Mouse (Mus musculus): Measurements from ENCODE around the gene Gpr35. TPM values are rescaled to one million over a fixed set of nuclear protein-coding genes. Genes with fewer than 3 reads are reported as not detected.
"Not testable (repeated sequence)": the region's sequence is repeated elsewhere in the genome, so short reads cannot be mapped to it uniquely, and the experiment has no call there.

Gene Gpr35
- polyA plus RNA-seq, 1 experiment from 2014 or later, result 16.1 TPM

DNA sequence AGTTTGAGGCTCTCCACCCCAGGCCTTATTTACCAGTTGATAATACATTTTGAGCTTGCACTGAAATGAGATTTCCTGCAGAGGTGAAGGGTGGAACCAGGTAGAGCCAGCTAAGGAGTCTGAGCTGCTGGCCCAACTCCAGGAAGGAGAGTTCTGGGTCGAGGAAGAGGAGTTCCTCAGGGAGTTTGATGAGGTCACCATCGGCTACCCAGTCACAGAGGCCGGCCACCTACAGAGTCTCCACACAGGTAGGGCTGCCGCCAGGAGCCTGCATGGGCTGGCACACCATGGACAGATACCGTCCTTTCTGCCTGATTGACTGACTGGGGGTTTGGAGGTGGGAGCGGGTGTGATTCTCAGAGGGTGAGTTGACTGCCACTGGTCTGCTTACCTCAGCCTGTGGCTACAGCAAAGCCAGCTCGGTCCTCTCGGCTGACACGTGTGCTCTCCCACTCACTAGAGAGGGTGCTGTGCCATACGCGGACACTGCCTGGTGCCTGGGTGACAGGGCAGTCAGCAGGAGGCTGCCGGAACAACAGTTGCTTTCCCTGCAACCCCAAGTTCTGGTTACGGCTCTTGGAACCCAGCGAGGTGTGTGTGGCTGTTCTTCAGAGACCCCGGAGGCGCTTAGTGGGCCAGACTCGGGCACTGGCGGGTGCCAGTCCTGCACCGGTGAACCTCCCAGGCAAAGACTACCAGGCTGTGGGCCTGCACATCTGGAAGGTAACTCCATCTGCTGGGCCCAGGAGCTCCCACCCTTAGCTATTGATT is 7.3 kb upstream of the Gpr35 start:
- H3K27ac ChIP-seq, result no peak overlapping the region
- no peaks in the 10 kb centered on the region for H3K79me2 ChIP-seq (ENCODE audit: inconsistent target)
- peaks cover 75% of the 10 kb centered on the region for H3K36me3 ChIP-seq (ENCODE audit: inconsistent target)
- H3K4me3 ChIP-seq (ENCODE audit: inconsistent target), result no peak overlapping the region
- WGBS (ENCODE audit: missing documents), result 90% methylated on average over 19 of the region's 19 CpGs

DNA sequence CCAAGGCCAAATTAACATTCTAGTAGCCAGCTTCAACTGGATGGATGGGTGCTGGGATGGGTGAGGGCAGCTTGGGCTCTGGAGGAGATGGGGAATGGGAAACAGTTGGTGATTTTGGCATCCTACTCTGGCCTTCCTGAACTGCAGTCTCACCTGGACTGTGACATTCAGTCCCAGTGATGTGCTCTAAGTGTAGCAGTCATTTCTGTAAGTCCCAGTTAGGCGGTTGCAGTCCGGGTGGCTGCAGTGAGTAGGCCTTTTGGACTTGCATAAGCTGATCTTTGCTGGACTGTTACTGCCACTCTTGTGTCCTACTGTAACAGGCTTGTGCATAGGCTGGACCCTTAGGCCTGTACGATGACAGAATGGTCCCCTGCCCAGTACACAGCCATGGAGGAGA is 2.7 kb upstream of the Gpr35 start:
- WGBS (ENCODE audit: missing documents), result 96% methylated on average over 3 of the region's 3 CpGs
- H3K27ac ChIP-seq, result no peak overlapping the region
- peaks cover 42% of the 10 kb centered on the region for H3K36me3 ChIP-seq (ENCODE audit: inconsistent target)

DNA sequence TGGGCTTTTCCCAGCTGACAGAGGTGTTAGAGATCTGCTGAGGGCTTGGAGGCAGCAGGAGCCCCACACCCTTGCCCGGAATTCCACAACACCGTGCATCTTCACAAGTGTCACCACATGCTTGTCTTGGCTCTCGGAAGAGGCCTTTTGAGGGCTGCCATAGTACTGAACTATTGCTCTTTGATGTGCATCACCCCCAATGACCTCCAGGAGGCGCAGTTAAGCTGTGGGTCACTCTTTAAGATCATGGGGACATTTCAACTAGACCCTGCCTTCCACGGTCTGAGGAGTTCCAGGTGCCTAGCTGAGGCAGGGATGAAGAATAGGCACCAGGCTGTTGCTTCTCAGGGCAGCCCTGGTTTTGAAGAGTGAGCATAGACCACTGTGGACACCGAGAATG is 1.2 kb upstream of the Gpr35 start:
- 71% methylated on average over 6 of the region's 6 CpGs for WGBS (ENCODE audit: missing documents)
- Histone ChIP-seq H3K4me3 (ENCODE audit: inconsistent target) (no peak overlapping the region), H3K79me2 (ENCODE audit: inconsistent target) (no peaks in the 10 kb centered on the region), H3K36me3 (ENCODE audit: inconsistent target) (peaks cover 28% of the 10 kb centered on the region), H3K27ac (no peak overlapping the region)

More for the DNA sequence above, 2.7 kb upstream of the Gpr35 start:
- Histone ChIP-seq H3K79me2 (ENCODE audit: inconsistent target) (no peaks in the 10 kb centered on the region), H3K4me3 (ENCODE audit: inconsistent target) (no peak overlapping the region)

DNA sequence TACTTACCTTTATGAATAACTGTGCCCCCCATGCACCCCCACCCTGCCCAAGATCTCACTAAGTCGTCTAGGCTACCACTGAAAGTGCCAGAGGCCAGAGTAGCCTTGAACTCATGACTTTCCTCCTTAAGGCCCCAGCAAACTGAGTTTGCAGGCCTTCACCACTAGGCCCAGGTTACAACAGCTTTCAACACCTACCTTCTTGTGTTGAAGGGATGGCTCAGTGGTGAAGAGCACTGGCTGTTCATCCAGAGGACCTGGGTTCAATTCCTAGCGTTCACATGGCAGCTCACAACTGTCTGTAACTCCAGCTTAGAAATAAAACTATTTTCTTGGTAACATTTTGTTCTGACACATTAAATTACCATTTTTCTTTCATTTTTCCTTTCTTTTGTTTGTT is 3.0 kb downstream of the Gpr35 start:
- H3K27ac ChIP-seq, result no peak overlapping the region
- WGBS (ENCODE audit: missing documents), result 95% methylated on average over 2 of the region's 2 CpGs
- H3K4me3 ChIP-seq (ENCODE audit: inconsistent target), result no peak overlapping the region
- no peaks in the 10 kb centered on the region for H3K36me3 ChIP-seq (ENCODE audit: inconsistent target)
- H3K79me2 ChIP-seq (ENCODE audit: inconsistent target), result no peaks in the 10 kb centered on the region

DNA sequence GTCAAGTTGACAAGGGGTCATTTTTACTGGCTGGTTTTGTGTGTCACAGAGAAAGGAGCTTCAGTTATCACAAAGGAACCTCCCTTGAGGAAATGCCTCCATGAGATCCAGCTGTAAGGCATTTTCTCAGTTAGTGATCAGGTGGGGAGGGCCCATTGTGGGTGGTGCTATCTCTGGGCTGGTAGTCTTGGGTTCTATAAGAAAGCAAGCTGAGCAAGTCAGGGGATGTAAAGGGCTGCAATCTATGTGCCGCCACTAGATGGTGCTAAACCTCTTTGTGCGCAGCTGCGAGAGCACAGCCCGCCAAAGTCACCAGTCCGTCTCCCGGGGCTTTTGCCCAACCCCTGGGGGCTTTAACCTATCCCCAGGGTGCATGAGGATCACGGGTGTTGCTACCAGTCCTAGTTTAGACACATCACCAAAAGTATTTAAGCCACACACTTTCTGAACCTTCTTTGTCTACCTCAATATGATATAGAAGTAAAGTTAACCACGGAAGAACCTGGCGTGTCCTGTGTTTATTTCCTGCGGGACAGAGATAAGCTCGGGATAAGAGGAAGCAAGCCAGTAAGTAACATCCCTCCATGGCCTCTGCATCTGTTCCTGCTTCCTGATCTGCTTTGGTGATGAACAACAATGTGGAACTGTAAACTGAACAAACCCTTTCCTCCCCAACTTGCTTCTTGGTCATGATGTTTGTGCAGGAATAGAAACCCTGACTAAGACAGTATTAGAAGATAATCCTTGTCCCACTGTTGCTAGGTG is 6.1 kb downstream of the Gpr35 start:
- H3K36me3 ChIP-seq (ENCODE audit: inconsistent target); H3K4me3 ChIP-seq (ENCODE audit: inconsistent target); H3K79me2 ChIP-seq (ENCODE audit: inconsistent target); H3K27ac ChIP-seq: not testable (repeated sequence)
- WGBS (ENCODE audit: missing documents), result 2% methylated on average over 11 of the region's 11 CpGs

DNA sequence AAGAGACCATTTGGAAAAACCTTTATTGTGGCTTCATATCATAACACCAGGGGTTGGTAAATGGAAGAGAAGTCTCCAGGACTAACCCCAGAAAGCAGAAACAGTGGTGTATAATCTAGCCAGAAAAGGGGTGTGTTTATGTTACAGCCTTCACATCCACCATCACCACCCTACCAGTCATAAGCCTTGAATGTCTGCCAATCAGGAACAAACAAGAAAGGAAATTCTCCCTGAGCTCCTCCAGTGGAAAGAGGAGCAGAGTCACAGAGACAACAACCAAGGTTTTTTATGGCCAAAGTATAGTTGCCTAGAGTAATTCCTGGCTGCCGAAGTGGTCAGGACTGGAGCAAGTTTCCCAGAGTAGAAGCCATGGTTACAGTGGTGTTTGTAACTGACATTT is 8.3 kb downstream of the Gpr35 start:
- Histone ChIP-seq H3K79me2 (ENCODE audit: inconsistent target) (no peaks in the 10 kb centered on the region), H3K36me3 (ENCODE audit: inconsistent target) (no peaks in the 10 kb centered on the region), H3K27ac (no peak overlapping the region), H3K4me3 (ENCODE audit: inconsistent target) (no peak overlapping the region)
- 94% methylated on average over 1 of the region's 1 CpGs for WGBS (ENCODE audit: missing documents)

DNA sequence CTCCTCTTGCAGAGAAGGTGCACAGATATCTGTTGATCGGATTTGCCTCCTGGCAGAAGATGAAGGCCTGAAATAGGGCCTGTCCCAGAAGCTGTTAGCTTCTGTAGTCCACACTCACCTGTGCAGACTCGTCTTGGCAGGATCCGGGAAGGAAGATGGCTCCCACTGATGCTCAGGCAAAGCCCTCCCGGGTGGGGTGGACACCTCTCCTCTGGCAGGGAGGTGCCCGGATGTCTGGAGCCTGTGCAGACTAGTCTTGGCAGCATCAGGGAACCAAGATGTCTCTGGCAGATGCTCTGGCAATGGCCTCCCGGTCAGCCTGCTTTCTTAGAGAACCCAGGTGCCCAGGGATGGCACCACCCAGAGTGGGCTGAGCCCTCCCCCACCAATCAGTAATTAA is 20.1 kb downstream of the Gpr35 start:
- WGBS (ENCODE audit: missing documents), result 86% methylated on average over 6 of the region's 6 CpGs
- H3K27ac ChIP-seq; H3K79me2 ChIP-seq (ENCODE audit: inconsistent target); H3K36me3 ChIP-seq (ENCODE audit: inconsistent target); H3K4me3 ChIP-seq (ENCODE audit: inconsistent target): not testable (repeated sequence)

DNA sequence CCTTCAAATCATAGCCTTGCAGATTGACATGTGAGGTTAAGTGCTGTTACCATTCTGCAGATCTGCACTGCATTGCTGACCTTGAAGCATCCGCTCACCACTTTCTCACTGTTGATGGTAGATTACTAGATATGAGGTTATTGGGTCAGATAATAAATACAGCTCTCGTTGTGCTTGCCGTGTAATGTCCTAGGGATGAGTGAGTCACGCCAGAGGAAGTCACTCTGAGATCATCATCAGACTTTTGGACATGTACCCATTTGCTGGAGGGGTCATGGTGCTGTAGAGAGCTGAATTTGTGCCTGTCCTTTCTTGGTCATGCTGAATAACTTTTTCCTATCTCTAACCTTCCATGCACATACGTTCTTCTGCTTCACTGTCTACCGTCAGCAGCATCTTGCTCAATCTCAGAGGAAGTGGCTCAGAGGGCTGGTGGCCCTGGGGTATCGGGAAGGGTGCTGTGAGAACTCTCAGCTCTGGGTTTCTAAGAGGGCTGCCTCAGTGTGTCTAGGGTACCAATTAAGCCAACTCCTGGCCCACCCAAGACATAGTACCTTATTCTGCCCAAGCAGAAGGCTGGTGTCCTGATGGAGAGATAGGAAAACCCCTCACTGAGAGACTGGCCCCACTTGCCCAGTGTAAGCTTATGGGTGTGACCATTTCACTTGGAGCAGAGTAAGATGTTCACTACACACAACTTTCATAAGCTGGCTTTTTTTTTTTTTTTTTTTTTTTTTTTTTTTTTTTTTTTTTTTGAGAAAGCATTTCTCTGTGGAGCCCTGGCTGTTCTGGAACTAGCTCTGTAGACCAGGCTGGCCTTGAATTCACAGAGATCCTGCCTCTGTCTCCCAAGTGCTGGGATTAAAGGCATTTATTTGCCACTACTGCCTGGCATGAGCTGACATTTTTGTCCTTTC is 21.5 kb downstream of the Gpr35 start:
- no peaks in the 10 kb centered on the region for H3K36me3 ChIP-seq (ENCODE audit: inconsistent target)
- no peak overlapping the region for H3K4me3 ChIP-seq (ENCODE audit: inconsistent target)
- H3K27ac ChIP-seq, result peak overlapping the region; percentile 87
- 23% methylated on average over 7 of the region's 7 CpGs for WGBS (ENCODE audit: missing documents)
- no peaks in the 10 kb centered on the region for H3K79me2 ChIP-seq (ENCODE audit: inconsistent target)

DNA sequence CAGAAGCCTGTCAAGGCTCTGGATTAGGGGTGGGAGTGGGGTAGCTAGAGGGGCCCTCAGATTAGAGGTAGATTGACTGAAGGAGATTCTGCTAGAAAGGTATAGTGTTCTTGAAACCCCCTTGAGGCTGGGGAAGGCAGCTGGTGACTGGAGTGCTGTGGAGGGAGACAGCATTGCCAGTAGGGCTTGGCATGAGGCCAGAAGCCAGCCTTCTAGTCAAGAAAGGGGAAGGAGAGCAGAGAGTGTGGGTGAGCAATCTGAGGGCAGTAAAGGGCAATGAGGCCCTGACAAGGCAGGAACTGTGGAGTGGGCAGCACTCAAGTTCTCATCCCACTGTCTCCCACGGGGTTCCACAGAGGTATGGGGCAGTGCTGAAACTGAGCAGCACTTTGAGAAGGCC is 22.2 kb downstream of the Gpr35 start:
- Histone ChIP-seq H3K36me3 (ENCODE audit: inconsistent target) (no peaks in the 10 kb centered on the region), H3K4me3 (ENCODE audit: inconsistent target) (no peak overlapping the region), H3K27ac (peak overlapping the region; percentile 87), H3K79me2 (ENCODE audit: inconsistent target) (no peaks in the 10 kb centered on the region)
- 0% methylated on average over 1 of the region's 1 CpGs for WGBS (ENCODE audit: missing documents)

DNA sequence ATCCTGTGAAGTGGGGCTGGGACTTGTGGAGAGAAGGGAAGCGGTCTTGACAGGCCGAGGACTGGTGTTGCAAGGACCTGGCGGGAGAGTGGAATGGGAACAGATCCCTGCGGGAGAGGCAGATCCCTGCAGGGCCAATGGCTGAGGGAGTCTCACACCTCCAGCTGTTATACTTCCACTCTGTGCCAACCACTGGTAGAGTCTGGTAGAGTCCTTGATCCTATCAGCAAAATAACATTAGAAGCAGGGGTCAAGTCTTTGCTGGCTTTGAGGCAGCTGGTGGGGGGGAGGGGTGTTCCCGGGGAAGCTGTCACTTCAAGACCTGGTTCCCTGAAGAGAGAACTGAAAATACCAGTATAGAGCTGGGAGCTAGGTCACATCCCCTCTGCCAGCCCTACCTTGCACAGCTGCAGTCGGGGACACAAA is 25.5 kb downstream of the Gpr35 start:
- Histone ChIP-seq H3K27ac (no peak overlapping the region), H3K4me3 (ENCODE audit: inconsistent target) (no peak overlapping the region), H3K79me2 (ENCODE audit: inconsistent target) (no peaks in the 10 kb centered on the region), H3K36me3 (ENCODE audit: inconsistent target) (no peaks in the 10 kb centered on the region)
- 74% methylated on average over 6 of the region's 6 CpGs for WGBS (ENCODE audit: missing documents)

DNA sequence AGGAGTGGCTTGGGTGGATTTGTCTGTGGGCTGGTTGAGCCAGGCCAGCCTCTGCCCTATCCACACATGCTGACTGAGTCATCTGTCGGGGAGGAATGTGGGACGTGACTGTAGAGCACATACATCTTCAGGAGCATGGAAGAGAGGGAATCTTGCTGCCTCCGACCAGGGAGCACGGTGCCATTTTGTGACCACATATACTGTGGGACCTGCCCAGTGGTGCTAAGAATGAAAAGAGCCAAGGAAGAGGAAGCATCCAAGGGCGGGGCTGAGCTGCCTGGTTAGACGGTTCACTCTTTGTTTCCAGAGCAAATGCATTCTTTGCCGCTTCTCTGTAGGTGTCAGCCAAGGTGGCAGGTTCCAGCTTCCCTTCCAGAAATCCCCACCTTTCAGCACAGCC is 28.0 kb downstream of the Gpr35 start:
- WGBS (ENCODE audit: missing documents), result 81% methylated on average over 7 of the region's 7 CpGs
- no peaks in the 10 kb centered on the region for H3K36me3 ChIP-seq (ENCODE audit: inconsistent target)
- no peaks in the 10 kb centered on the region for H3K79me2 ChIP-seq (ENCODE audit: inconsistent target)
- no peak overlapping the region for H3K4me3 ChIP-seq (ENCODE audit: inconsistent target)
- no peak overlapping the region for H3K27ac ChIP-seq

DNA sequence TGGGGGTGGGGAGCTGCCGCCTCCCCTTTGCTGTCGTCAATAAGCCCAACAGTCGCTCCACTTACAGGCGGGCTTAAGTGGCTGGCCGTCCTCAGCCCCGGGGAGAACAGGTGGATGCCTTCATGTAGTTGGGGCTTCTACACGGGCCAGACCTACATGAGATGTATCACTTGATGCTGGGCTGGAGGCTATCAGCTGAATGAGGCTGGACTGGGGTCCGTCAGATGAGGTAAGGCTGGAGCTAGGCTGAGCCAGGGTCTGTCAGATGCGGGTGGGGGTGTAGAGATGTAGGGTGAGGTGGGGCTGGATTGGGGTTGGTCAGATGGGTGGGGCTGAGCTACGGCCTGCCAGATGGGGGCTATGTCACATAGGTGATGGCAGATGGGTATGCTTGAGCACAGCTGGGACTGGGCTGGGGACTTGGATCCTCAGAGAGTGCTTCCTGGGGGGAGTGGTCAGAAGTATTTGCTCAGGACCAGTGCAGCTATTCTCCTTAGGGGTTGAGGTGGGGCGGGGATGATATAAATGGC is 28.5 kb downstream of the Gpr35 start:
- H3K4me3 ChIP-seq (ENCODE audit: inconsistent target), result no peak overlapping the region
- no peaks in the 10 kb centered on the region for H3K79me2 ChIP-seq (ENCODE audit: inconsistent target)
- 83% methylated on average over 11 of the region's 11 CpGs for WGBS (ENCODE audit: missing documents)
- no peak overlapping the region for H3K27ac ChIP-seq
- H3K36me3 ChIP-seq (ENCODE audit: inconsistent target), result no peaks in the 10 kb centered on the region

DNA sequence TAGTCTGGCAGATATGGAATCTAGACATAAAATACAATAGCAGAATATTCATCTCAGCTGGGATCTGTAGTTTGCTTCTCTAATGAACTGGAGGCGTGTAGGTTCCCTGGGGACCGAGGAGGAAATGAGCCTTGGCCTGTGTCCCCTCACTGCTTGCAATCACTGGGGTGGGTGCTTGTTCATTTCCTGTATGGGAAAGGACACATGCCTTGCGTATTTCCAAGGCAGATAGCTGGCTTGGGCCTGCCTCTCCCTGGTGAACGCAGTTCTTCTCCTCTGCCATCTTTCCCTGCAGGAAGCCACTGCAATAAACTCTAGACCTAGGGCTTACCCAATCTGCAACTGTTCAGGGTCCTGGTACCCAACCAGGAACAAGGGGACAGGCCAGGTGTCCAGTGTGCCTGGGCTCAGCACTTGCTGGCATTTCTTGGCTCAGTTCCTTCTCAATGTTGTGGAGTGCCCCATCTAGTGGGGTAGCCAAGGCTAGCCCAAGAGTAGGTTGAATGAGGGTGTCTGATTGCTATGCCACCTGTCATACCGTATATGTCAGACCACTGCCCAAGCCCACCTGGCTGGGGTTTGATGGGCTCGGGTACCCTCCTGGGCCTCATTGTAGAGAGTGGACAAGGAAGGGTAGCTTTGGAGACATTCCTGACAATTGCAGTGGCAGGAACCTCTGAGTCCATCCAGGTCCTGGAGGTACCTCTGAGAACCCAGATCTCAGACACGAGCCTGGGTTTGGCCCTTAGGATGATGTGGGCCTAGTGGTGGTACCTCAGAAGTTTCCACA is 30.6 kb downstream of the Gpr35 start:
- 65% methylated on average over 7 of the region's 7 CpGs for WGBS (ENCODE audit: missing documents)
- Histone ChIP-seq H3K79me2 (ENCODE audit: inconsistent target) (no peaks in the 10 kb centered on the region), H3K4me3 (ENCODE audit: inconsistent target) (no peak overlapping the region), H3K36me3 (ENCODE audit: inconsistent target) (no peaks in the 10 kb centered on the region), H3K27ac (no peak overlapping the region)

All from macrophage (primary cell).